Mouse (Mus musculus) adrenal gland, postnatal 10 days (tissue): ENCODE results near the gene Podxl2. TPM values are rescaled to one million over a fixed set of nuclear protein-coding genes. Genes with fewer than 3 reads are reported as not detected.

Experiments used
- DNase-seq: peaks from one replicate; pipeline ENCODE4 v3.0.0; 2021; ENCODE audit warnings: mixed read lengths
- total RNA-seq, 2 experiments: library from RNA; stranded (reverse); gene quantifications; 2 replicates each; pipeline ENCODE4 v1.2.3; 2021

The Podxl2 gene
- total RNA-seq, 2 experiments from 2014 or later, result 27.8 to 28.3 TPM

DNA sequence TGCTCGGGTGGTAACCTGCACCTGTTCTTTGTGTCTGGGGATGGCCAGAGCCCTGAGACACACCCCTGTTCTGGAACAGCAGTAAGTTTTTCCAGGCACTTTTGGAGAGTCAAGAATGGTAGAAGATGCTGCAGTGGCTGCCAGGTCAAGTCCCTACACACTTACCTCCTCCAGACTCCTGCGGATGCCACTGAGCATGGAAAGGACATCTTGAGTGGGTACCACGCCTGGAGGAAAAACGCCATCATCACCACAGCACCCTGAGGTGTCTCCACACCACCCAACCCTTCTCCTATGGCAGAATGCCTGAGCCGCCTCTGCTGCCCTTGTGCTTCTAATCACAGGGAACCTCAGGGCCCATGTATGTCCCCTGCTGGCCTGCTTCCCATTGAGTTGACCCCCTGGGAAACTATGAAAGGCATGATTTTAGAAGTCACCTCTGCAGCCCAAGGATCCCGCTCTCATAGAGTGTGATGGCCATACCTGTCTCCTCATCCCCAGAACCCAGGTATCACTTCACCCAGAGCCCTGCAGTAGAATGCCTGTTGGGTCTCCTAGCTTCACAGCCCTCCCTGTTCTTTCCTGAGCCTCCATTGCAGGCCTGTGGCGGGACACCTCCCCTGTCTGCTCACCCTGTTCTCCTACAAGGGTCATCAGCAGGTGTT, 29.8 kb downstream of the Podxl2 start:
- no peak for DNase-seq

DNA sequence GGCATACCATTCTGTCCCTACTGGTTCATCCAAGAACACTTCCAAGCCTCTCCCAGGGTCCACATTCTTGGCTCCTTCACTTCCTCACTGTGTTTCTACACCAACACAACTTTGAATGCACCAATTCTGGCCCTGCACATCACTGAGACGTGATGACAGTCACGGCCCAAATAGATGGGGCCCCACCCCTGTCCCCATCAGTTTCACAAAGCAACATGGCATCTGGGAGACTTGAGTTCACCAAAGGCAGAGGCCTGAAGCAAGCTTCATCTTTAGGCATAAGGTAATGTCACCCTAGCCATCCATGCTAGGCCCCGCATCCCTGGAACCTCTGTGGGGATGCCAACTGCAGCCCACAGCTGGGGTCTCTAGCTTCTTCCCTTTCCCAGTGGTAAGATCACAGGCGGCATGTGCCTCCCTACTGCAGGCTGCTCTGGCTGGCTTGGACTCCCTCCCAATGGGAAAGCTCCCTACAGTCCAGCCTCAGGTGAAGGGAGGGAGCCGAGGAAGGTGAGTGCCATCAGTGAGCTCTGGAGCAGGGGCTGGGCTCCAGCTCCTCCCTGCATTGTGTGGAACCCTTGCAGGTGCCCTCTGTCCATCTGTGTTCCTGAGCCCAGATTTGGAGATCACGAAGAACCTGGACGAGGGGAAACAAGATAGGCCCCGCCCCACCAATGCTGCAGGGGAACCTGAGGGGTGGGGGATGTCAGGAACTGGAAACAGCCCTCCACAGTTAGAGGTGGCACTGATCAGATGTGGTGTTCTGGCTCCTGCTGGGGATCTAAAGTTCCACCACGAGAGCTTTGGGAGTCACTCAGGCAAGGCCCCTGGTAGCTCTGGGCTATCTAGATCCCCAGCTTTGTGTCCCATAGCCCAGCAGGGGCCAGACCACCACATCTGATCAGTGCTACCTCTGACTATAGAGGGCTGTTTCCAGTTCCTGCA, 30.8 kb downstream of the Podxl2 start:
- DNase-seq, result no peak

DNA sequence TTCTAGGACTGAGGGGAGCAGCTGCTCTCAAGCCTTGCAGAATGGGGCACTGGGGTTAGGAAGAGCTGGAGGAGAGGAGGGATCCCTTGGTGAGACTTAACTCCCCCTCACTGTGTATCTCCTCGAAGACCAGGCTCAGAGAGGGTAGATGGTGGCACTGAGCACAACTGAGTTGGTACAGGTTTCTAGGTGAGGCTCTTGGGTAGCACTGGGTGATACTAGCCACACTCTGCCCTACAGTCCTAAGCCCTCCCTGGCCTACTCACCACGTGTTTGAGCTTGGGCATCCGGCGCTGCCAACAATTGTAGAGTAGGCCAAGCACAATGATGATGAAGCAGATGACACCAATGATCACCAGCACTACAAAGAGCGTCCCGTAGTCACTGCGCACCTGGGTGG, 31.6 kb downstream of the Podxl2 start:
- DNase-seq, result no peak

DNA sequence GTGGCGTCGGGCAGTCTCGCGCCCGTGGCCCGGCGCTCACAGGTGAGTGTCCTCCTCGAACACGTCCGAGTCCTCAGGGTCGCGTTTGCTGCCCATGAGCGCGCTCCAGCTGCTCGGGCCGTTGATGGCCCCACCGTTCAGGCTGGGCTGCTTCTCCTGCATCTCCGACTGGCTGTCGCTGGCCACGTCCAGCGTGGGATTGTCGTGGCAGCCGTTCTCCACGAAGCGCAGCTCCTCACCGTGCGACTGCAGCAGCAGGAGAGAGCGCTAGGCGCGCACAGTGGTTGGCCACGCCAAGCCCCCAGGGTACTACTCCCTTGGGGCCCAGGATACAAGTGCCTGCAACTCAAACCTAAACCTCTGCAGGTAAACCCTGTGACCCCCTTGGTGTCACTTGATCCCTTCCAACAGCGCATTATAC, 32.1 kb downstream of the Podxl2 start:
- peak; percentile 66 for DNase-seq

DNA sequence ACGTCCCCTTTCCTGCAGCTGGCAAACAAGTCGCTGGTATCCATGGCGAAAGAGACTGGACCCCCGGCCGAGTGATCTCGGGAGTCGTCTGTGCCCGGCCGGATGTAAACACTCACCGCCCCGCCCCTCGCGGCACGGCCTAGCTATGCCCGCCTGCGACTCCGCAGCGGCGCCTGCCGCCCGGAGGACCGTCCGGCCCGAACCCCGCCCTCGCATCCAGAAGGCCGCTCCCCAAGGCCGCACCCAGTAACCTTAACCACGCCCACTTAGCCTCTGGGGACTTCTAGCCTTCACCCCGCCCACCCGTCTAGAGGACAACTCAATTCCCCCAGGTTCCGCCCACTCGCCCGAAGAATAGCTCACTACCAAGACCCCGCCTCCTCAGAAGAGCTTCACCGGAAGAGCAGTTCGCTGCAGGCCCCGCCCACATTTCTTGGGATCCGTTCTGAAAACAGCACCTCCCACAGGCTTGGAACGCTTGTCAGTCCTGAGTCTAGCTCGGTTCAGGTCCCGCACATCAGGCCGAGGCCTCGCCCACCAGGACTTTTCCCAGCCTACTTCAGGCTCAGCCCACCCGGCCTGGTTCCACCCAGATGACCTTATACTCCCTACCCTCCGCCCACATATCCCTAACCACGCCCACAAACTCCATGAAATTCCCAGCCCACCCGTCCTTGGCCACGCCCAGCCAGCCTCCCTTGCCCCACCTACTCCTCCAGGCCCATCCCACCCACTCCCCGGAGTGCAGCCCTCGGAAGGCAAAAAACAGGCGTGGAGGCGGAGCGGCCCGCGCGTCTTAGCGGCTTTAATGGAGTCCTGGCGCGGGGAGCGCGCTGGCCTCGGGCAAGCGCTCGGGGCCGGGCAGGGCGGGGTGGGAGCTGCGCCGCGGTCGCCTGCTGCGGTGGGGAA, 32.8 kb downstream of the Podxl2 start, which contains the start of gene Abtb1:
Abtb1 (minus strand) TSS at position 204 of the 909 bp plus-strand sequence.
- DNase-seq, result peak; percentile 99

DNA sequence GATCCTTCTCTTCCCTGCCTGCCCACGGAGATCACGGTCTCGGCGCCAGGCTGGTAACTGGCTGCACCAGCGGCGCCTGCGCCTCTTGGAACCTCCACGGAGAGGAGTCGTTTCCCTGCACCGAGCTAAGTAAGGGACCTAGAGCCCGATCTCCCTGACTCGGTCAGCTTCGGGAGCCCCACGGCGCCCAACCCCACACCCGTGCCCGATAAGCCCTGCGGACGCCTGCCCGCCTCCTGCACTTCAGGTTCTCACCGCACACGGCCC, 33.4 kb downstream of the Podxl2 start:
- no peak for DNase-seq

DNA sequence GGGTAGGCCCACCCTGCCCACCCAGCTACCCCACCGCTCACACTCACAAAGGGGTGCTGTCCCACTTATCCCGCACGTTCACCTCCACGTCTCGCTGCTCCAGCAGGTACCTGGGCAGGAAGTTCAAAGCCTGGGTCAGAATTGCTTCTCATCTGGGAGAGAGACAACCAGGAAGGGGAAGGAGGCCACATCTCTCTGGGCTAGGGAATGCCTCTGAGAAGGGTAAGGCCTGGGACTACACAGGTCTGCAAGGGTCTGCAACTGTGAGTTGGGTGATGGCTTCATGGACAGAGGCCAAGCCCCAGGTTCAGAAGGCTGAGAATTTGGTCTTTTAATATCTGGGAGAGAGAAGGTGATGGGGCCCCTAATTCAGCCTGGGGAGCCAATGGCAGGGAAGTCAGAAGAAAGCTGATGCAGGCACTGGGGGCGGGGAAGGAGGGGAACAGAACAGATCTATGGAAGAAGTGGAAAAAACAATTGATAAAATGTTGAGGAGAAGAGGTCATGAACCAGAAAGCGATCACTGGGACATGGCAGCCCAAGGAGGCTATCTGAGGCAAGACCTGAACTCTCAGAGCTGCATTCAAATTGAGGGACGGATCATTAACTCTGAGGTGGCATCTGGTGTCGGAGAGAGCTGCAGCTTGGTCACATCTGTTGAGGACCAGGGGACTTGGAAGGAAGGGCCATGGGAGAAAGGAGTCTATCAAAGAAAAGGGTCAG, 33.9 kb downstream of the Podxl2 start:
- DNase-seq, result no peak

DNA sequence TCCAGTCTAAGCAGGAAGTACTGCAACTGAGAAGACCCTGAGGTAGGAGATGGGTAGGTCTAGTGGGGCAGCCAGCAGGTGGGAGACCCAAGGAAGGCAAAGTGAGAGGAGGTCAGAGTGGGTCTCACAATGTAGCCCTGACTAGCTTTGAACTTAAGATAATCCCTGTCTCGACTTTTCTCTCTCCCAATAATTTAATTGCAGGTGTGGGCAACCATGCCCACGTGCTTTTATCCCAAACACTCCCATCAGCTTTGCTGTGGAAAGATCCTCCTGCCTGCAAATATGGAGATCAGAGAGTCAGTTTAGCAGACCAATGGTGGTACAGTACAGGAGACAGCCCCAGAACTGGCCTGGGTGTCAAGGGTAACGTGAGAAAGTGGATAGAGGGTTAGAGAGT, 34.6 kb downstream of the Podxl2 start:
- DNase-seq, result no peak

DNA sequence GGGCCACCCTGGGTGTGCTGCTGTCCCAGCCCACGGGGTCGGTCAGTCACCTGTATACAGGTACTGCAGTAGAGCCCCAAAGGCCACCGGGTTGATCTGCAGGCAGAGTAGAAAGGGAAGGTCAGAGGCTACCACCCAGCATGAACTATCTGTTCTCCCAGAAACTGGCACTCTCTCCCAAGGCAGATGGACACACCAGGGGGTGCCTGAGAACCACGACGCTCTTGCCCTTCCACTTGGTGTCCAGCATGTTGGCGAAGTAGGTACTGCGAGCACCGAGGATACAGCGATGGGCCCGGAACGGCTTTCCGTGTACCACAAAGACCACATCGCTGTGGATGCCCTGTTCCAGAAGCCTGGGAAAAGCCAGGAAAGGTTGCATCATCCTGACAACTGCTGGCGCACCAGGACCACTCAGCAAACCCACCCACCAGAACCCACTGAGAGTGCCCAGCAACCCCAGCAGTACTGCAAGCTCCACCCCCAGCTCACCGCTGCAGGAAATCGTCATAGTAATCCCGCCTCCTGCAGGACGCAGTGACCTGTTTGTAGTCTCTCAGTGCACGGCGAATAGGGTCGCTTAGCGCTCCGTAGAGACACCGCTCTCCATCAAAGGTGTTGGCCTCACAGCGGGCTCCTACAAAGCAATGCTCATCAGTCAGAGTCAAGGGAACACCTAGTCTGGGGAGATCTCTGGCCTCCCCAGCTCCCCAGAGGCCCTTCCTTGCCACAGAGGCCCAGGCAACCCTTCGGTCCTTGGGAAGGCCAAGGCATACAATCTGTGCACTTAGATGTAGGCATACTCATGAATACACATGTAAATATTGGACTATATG, 35.5 kb downstream of the Podxl2 start:
- no peak for DNase-seq

DNA sequence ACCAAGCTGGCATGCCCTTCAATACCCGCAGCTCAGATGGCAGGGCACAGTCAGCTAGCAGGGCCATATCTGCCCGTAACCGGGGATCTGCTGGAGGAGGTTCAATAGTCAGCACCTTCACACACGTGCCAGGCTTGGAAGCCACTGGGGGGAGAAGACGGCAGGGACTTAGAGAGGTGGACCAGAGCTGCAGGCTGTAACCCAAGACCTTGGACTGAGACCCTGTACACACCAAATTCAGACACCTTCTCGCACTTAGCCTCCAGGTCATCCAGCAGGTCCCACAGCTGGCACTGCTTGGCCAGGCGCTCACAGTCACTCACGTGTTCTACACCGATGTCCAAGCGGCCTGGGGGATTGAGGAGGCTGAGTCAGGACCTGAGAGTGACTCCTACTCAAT, 36.2 kb downstream of the Podxl2 start:
- DNase-seq, result no peak

DNA sequence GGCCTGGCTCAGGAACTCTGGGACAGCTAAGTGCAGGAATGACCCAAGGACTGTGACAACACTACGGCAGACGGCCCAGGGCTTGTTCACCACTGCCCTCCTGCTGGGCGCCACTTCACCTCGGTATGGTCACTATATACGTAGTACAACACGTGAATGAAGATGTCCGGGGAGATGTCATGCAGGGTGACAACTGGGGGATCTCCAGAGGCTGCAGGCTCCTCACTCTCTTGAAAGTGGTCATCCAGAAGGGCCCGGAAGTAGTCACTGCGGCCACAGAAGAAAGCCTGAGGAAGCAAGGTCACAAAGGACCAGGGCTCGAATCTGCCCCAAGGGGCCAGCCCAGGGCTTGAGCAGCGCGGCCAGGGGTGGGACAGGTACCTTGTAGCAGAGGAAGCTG, 36.8 kb downstream of the Podxl2 start:
- no peak for DNase-seq

DNA sequence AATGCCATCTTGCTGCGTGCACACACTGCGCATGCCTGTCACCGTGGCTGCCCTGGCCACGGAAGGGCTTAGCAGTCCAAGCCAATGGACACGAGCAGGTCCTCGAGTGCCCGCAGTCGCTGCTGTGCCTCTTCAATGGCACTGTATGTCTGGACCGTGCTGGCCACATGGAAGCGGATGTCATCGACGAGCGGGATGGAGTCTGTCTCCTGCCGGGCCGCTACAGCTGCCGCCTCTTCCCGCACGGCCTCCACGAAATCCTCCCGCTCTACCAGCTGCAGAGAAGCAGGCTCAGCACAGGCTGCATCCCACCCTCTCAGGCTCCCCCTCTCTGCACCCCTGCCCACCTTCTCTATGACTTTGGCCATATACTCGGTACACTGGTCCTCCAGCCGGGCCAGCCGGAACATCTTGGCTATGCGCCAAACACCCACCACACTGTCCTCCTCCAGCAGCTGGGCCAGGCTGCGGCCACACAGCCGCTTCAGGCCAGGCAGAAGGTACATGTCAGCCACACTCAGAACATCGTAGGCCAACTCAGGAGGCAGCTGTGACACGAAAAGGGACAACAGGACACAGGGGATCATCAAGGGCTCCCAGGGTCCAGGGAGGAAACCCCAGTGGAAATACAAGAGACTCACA, 38.5 kb downstream of the Podxl2 start:
- DNase-seq, result no peak

DNA sequence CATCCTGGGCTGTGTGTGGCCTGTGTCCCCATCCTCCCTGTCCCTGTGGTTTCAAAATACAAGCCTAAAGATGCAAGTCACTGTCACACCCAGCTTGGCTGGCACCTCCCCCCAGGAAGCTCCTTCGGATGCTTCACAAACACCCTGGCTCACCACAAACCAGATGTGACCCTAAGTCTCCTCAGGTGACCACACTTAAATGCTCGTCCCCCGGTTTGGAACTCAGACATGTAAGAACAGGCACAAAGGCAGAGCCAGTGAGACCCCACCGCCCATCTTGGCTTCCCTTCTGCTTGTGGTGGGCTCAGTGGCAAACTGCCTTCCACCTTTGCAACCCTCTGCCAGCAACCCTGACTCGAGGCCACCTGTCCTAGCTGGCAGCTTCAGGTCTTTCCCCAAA, 39.8 kb downstream of the Podxl2 start:
- DNase-seq, result no peak

DNA sequence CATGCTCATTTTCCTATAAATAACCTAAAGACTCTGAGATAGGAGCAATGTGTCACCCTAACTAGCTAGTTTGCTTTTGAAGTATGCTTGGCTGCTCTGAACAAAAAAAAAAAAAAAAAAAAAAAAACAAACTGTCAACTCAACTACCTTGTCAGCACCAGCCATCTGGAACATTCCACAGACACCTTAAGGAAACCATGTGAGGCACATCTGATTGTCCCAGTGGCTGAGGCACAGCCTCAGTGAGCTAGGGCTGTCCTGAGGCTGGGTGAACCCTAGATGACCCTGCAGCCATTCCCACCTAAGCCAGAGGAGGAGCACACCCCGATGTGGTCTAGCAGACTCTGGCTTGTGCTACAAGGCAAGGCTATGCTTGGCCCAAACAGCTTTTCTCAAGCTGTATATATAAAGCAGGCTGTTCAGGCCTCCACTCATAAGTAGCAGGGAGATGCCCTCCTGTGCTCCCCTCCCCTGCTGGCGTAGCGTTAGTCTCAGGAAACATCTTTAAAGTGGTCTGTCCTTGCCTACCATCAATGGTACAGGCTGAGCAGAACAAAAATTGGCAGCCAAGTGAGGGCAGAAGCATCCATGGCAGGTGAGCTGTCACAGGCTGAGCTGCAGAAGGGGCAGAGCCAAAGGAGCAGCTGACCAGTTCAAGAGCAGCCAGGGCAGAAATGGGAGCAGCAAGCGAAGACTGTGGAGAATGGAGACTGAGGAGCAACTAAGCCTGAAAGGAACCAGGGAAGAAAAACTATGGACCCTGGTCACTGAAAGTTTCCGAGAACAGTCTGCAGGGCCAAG, 41.3 kb downstream of the Podxl2 start:
- no peak for DNase-seq

DNA sequence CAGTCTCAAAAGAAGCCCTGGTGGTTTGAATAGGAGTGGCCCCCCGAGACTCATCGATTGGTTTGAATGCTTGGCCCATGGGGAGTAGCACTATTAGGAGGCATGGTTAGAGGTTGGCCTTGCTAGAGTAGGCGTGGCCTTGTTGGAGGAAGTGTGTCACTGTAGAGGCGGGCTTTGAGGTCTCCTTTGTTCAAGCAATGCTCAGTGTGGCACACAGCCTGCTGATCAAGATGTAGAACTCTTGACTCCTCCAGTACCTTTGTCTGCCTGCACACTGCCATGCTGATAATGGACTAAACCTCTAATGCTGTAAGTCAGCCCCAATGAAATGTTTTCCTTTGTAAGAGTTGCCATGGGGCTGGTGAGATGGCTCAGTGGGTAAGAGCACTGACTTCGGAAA, 42.2 kb downstream of the Podxl2 start:
- DNase-seq, result no peak

DNA sequence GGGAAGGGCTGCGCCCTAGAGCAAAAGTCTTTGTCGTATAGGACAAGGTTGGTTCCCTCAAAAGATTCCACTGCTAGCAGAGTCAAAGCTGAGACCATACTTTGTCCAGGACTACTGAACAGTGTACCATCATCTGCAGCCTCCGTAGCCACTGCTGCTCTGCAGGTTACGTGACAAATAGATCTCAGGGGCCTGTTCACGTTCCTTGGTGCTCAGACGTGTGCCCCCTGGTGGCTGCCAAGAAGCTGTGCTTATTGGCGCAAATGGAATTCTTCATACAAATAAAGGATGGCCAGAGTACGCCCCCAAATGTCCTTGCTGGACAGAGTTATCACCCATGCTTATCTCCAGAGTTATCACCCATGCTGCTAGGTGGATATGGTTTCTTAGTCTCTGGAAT, 43.4 kb downstream of the Podxl2 start:
- peak; percentile 77 for DNase-seq

DNA sequence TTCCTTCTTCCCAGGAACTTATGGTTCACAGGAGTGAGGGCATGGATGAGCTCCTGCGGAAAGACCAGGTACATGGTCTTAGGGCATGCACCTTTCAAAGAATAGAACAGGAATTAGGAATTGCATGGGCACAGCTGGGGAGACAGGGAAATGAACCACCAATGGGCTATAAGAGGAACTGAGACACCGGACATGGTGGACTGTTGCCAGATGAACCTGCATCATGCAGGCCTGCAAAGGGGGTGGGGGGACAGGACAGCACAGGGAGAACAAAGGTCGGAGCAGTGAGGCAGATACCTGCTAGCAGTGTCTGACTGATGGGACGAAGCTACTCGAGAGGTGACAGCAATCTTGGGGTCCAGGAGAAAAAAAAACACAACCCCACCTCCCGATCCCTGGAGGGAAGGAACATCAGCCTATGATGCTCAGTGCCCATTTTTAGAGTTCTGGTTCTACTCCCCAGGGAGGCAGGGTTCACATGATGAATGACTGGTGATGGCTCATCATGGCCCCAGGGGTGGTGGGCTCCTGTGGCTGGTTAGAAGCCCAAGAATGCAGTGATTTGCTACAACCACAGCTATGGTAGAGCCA, 44.6 kb downstream of the Podxl2 start:
- no peak for DNase-seq

DNA sequence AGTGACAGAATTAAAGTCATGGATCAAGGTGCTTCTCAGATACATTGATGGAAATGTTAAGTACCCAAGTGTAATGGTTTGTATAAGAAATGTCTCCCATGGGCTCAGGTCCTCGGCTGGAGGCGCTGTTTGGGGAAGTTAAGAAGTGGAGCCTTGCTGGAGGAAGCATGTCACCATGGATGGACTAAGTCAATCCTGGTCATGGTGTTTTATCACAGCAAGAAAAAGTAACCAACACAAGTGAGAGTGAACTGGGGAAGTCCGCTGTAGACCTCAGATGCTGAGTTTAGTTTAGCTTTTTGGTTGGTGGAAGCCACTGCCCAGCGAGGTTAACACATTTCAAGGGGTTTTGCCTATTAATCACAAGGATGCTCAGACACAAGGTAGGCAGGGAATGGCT, 45.3 kb downstream of the Podxl2 start:
- no peak for DNase-seq
